Mouse (Mus musculus): Measurements from ENCODE around the gene Mrtfa. TPM values are rescaled to one million over a fixed set of nuclear protein-coding genes. Genes with fewer than 3 reads are reported as not detected.

Gene Mrtfa
- total RNA-seq, 2 experiments from 2014 or later: 23.7 to 26.2 TPM

- no peak for DNase-seq
Observed at GRCm38 (mm10) chr15:81197197-81197596, 6.6 kb upstream of the Mrtfa start.

- DNase-seq: no peak
Observed at GRCm38 (mm10) chr15:81195447-81195846, 4.9 kb upstream of the Mrtfa start.

- no peak for DNase-seq
Observed at GRCm38 (mm10) chr15:81194791-81195190, 4.2 kb upstream of the Mrtfa start.

GRCm38 (mm10) chr15:81192858-81193257 lies 2.3 kb upstream of the Mrtfa start:
- DNase-seq: no peak

- DNase-seq: peak; percentile 40
Observed at GRCm38 (mm10) chr15:81192316-81192715, 1.8 kb upstream of the Mrtfa start.

GRCm38 (mm10) chr15:81191303-81191702 lies 746 bp upstream of the Mrtfa start:
- no peak for DNase-seq

GRCm38 (mm10) chr15:81190011-81190629 lies 437 bp downstream of the Mrtfa start:
- no peak for DNase-seq

- DNase-seq: no peak
Observed at GRCm38 (mm10) chr15:81189061-81189460, 1.5 kb downstream of the Mrtfa start.

- DNase-seq: no peak
Observed at GRCm38 (mm10) chr15:81184913-81185312, 5.6 kb downstream of the Mrtfa start.

GRCm38 (mm10) chr15:81181233-81181632 lies 9.3 kb downstream of the Mrtfa start:
- DNase-seq: peak; percentile 36

GRCm38 (mm10) chr15:81179523-81179922 lies 11.0 kb downstream of the Mrtfa start:
- no peak for DNase-seq

- DNase-seq: no peak
Observed at GRCm38 (mm10) chr15:81178703-81179102, 11.9 kb downstream of the Mrtfa start.

GRCm38 (mm10) chr15:81177860-81178259 lies 12.7 kb downstream of the Mrtfa start:
- DNase-seq: no peak

- DNase-seq: no peak
Observed at GRCm38 (mm10) chr15:81175633-81176032, 14.9 kb downstream of the Mrtfa start.

GRCm38 (mm10) chr15:81172259-81172658 lies 18.3 kb downstream of the Mrtfa start:
- no peak for DNase-seq

GRCm38 (mm10) chr15:81168735-81169134 lies 21.8 kb downstream of the Mrtfa start:
- DNase-seq: no peak

- no peak for DNase-seq
Observed at GRCm38 (mm10) chr15:81167831-81168230, 22.7 kb downstream of the Mrtfa start.

GRCm38 (mm10) chr15:81166291-81166690 lies 24.3 kb downstream of the Mrtfa start:
- DNase-seq: no peak

- no peak for DNase-seq
Observed at GRCm38 (mm10) chr15:81164560-81165310, 25.8 kb downstream of the Mrtfa start.

GRCm38 (mm10) chr15:81161571-81161970 lies 29.0 kb downstream of the Mrtfa start:
- no peak for DNase-seq

- no peak for DNase-seq
Observed at GRCm38 (mm10) chr15:81160677-81161076, 29.9 kb downstream of the Mrtfa start.

- DNase-seq: no peak
Observed at GRCm38 (mm10) chr15:81159212-81159611, 31.3 kb downstream of the Mrtfa start.

GRCm38 (mm10) chr15:81158517-81159120 lies 31.9 kb downstream of the Mrtfa start:
- DNase-seq: peak; percentile 22

GRCm38 (mm10) chr15:81156453-81156852 lies 34.1 kb downstream of the Mrtfa start:
- no peak for DNase-seq
